Mouse (Mus musculus) liver, adult 2 months (tissue): ENCODE results near the gene Evi2b.

Source experiments
- CTCF ChIP-seq: fragments of 200-500 bp; IDR thresholded peaks from 2 replicates; pipeline ENCODE4 v1.5.1; 2011; ENCODE audit warnings: low read depth, low read length, control low read depth
- POLR2A ChIP-seq: fragments of 200-500 bp; IDR thresholded peaks from 2 replicates; pipeline ENCODE4 v1.6.1; 2011; ENCODE audit warnings: low read length, control low read depth; ENCODE audit not compliant: insufficient read depth; ENCODE audit errors: extremely low read depth

DNA sequence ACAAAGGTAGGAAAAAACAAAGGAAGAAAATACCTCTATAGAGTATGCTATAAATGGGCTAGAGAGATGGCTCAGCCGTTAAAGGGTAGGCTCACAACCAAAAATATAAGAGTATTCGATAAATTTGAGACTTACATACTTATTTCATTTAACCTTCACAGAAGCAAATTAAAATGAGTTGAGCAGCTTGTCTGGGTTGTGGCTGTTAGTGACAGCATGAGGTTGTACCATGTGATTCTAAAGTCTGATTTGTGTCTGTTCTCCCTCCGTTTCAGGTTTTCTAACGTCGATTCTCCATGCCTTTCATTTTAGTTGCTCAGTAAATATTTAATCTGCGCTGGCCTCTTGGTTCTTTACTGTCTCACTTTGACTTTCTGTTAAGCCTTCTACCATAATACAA lies 4.3 kb downstream of the Evi2b start:
- no peak for TF ChIP-seq CTCF
- TF ChIP-seq POLR2A, result no peak
